Mouse (Mus musculus): ENCODE measurements around the gene Polr3b. TPM values are rescaled to one million over a fixed set of nuclear protein-coding genes. Genes with fewer than 3 reads are reported as not detected.

Polr3b gene
- polyA plus RNA-seq, 1 experiment from 2014 or later, result 17.5 TPM

- H3K4me2 ChIP-seq (replicated peaks; ENCODE audit: low read depth, low read length), result no peak overlapping the region
- H3K4me3 ChIP-seq (ENCODE audit: low read length), result no peak overlapping the region
- no peaks in the 10 kb centered on the region for H3K9me3 ChIP-seq (ENCODE audit: low read length)
- H3K9ac ChIP-seq (replicated peaks; ENCODE audit: low read length), result no peak overlapping the region
- no peak overlapping the region for H3K27ac ChIP-seq (ENCODE audit: low read length)
- no peaks in the 10 kb centered on the region for H3K36me3 ChIP-seq (ENCODE audit: insufficient read depth, low read length)
- 76% methylated on average over 3 of the region's 3 CpGs for WGBS
- no peak for ATAC-seq (ENCODE audit: low FRiP score, low TSS enrichment)
- H3K4me1 ChIP-seq (ENCODE audit: insufficient read depth, low read length), result no peaks in the 10 kb centered on the region
- H3K27me3 ChIP-seq (ENCODE audit: insufficient read depth, low read length), result no peaks in the 10 kb centered on the region
Observed at GRCm38 (mm10) chr10:84608361-84608760, 13.7 kb upstream of the Polr3b start.

DNA sequence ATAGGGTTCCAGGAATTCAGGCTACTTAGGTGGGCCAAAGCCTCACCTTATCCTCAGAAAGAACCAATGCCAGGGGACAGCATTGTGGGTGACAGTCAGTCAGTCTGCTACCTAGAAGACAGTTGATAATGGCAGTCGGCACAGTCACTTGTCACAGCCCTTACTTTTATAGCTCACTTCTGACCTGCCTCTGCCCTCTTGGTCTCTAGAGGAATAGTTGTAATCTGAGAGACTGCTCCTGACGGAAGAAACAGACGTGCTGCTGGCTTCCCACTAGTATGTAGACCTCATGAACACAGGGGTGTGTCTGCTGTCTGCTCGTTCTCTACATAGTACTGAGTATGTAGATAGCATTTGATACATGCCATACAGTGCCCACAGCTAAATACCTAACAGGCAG lies 11.8 kb upstream of the Polr3b start:
- Histone ChIP-seq H3K36me3 (ENCODE audit: insufficient read depth, low read length) (no peaks in the 10 kb centered on the region), H3K27ac (ENCODE audit: low read length) (no peak overlapping the region), H3K27me3 (ENCODE audit: insufficient read depth, low read length) (no peaks in the 10 kb centered on the region), H3K4me2 (replicated peaks; ENCODE audit: low read depth, low read length) (no peak overlapping the region), H3K9me3 (ENCODE audit: low read length) (no peaks in the 10 kb centered on the region), H3K9ac (replicated peaks; ENCODE audit: low read length) (no peak overlapping the region), H3K4me1 (ENCODE audit: insufficient read depth, low read length) (no peaks in the 10 kb centered on the region), H3K4me3 (ENCODE audit: low read length) (no peak overlapping the region)
- ATAC-seq (ENCODE audit: low FRiP score, low TSS enrichment), result no peak
- WGBS, result 21% methylated on average over 4 of the region's 4 CpGs

DNA sequence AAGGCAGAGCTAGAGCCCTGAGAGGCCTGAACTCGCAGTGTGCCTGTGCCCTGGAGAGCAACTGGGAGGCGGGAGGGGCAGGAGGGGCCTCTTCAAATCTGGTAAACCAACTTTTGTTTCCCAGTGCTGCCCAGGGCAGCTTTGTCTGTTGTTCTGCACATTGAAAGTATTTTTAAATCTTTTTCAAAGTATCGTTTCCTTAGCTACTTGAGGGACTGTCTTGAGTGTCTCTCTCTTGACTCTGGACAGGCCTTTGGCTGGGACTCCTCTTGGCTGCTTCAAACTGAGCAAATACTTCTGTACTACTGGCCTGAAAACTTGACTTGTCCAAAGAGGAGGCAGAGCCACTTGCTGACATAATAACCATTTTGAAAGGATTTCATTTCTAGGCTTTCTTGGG lies 11.3 kb upstream of the Polr3b start:
- Histone ChIP-seq H3K9ac (replicated peaks; ENCODE audit: low read length) (no peak overlapping the region), H3K4me1 (ENCODE audit: insufficient read depth, low read length) (no peaks in the 10 kb centered on the region), H3K36me3 (ENCODE audit: insufficient read depth, low read length) (no peaks in the 10 kb centered on the region), H3K27ac (ENCODE audit: low read length) (no peak overlapping the region), H3K9me3 (ENCODE audit: low read length) (no peaks in the 10 kb centered on the region), H3K4me3 (ENCODE audit: low read length) (no peak overlapping the region), H3K4me2 (replicated peaks; ENCODE audit: low read depth, low read length) (no peak overlapping the region), H3K27me3 (ENCODE audit: insufficient read depth, low read length) (no peaks in the 10 kb centered on the region)
- no peak for ATAC-seq (ENCODE audit: low FRiP score, low TSS enrichment)
- 58% methylated on average over 3 of the region's 3 CpGs for WGBS

- H3K4me1 ChIP-seq (ENCODE audit: insufficient read depth, low read length), result no peaks in the 10 kb centered on the region
- no peak overlapping the region for H3K27ac ChIP-seq (ENCODE audit: low read length)
- WGBS, result 59% methylated on average over 3 of the region's 3 CpGs
- H3K4me3 ChIP-seq (ENCODE audit: low read length), result no peak overlapping the region
- no peak for ATAC-seq (ENCODE audit: low FRiP score, low TSS enrichment)
- no peak overlapping the region for H3K9ac ChIP-seq (replicated peaks; ENCODE audit: low read length)
- H3K9me3 ChIP-seq (ENCODE audit: low read length), result no peaks in the 10 kb centered on the region
- no peaks in the 10 kb centered on the region for H3K27me3 ChIP-seq (ENCODE audit: insufficient read depth, low read length)
- H3K4me2 ChIP-seq (replicated peaks; ENCODE audit: low read depth, low read length), result no peak overlapping the region
- no peaks in the 10 kb centered on the region for H3K36me3 ChIP-seq (ENCODE audit: insufficient read depth, low read length)
Observed at GRCm38 (mm10) chr10:84611664-84612063, 10.4 kb upstream of the Polr3b start.

DNA sequence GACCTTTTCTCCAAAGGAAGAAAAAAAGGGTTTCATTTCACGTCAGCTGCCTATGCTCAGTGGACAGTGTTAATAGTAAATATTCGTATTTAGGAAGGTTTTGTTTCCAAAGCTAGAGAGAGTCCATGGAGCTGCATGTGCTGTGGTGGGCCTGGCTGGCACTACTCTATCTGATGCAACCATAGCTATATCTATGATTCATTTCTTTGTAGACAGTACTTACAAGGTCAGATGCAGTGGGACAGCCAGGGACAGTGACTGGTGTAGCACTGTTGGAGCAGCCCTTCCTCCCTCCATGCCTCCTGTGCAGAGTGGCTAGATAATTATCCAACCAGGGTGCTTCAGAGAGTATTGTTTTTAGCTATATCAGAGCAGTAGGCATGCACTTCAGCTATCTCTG lies 9.8 kb upstream of the Polr3b start:
- no peak overlapping the region for H3K4me2 ChIP-seq (replicated peaks; ENCODE audit: low read depth, low read length)
- H3K4me1 ChIP-seq (ENCODE audit: insufficient read depth, low read length), result no peaks in the 10 kb centered on the region
- no peak overlapping the region for H3K27ac ChIP-seq (ENCODE audit: low read length)
- H3K9me3 ChIP-seq (ENCODE audit: low read length), result no peaks in the 10 kb centered on the region
- no peak for ATAC-seq (ENCODE audit: low FRiP score, low TSS enrichment)
- H3K27me3 ChIP-seq (ENCODE audit: insufficient read depth, low read length), result no peaks in the 10 kb centered on the region
- H3K4me3 ChIP-seq (ENCODE audit: low read length), result no peak overlapping the region
- no peaks in the 10 kb centered on the region for H3K36me3 ChIP-seq (ENCODE audit: insufficient read depth, low read length)
- WGBS, result 75% methylated on average over 2 of the region's 2 CpGs
- no peak overlapping the region for H3K9ac ChIP-seq (replicated peaks; ENCODE audit: low read length)

DNA sequence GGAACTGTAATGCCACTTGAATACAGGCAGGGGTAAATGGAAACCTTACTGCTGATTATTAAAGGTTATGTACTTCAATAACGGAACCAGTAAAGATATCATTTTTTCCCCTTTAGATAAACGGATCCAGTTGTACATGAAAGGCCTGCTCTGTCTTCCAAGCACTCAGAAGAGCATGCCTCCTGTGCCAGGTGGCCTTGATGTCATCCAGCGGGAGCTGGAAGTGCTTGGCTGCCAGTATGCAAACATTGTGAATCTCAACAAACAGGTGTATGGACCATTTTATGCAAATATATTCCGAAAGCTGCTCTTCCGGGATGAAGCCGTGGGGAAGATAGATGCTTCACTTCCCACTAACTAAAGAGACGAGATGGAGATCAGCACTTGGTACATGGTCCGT lies 8.7 kb upstream of the Polr3b start:
- ATAC-seq (ENCODE audit: low FRiP score, low TSS enrichment), result no peak
- 87% methylated on average over 8 of the region's 8 CpGs for WGBS
- H3K36me3 ChIP-seq (ENCODE audit: insufficient read depth, low read length), result no peaks in the 10 kb centered on the region

GRCm38 (mm10) chr10:84615076-84615475 lies 7.0 kb upstream of the Polr3b start:
- WGBS, result 67% methylated on average over 3 of the region's 3 CpGs
- ATAC-seq (ENCODE audit: low FRiP score, low TSS enrichment), result no peak
- Histone ChIP-seq H3K4me3 (ENCODE audit: low read length) (no peak overlapping the region), H3K9me3 (ENCODE audit: low read length) (no peaks in the 10 kb centered on the region), H3K27me3 (ENCODE audit: insufficient read depth, low read length) (no peaks in the 10 kb centered on the region), H3K9ac (replicated peaks; ENCODE audit: low read length) (no peak overlapping the region), H3K4me1 (ENCODE audit: insufficient read depth, low read length) (no peaks in the 10 kb centered on the region), H3K4me2 (replicated peaks; ENCODE audit: low read depth, low read length) (no peak overlapping the region), H3K27ac (ENCODE audit: low read length) (no peak overlapping the region), H3K36me3 (ENCODE audit: insufficient read depth, low read length) (no peaks in the 10 kb centered on the region)

More for the DNA sequence above, 8.7 kb upstream of the Polr3b start:
- Histone ChIP-seq H3K27me3 (ENCODE audit: insufficient read depth, low read length) (no peaks in the 10 kb centered on the region), H3K27ac (ENCODE audit: low read length) (no peak overlapping the region), H3K4me3 (ENCODE audit: low read length) (no peak overlapping the region), H3K9me3 (ENCODE audit: low read length) (no peaks in the 10 kb centered on the region), H3K4me2 (replicated peaks; ENCODE audit: low read depth, low read length) (no peak overlapping the region), H3K9ac (replicated peaks; ENCODE audit: low read length) (no peak overlapping the region), H3K4me1 (ENCODE audit: insufficient read depth, low read length) (no peaks in the 10 kb centered on the region)

DNA sequence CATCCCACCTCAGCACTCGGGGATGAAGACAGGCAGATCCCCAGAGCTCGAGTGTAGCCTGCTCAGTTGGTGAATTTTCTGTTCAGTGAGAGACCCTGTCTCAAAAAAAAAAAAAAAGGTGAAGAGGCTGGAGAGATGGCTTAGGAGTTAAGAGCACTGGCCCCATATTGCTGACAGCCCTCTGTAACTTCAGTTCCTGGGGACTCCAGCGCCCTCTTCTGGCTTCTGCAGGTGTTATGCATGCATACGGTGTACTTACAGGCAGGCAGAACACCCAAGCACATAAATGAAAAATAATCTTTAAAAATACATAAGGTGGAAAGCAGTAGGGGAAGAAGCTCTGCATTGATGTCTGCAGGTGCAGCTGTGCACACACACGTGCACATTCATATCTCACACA lies 9.1 kb downstream of the Polr3b start:
- 61% methylated on average over 5 of the region's 5 CpGs for WGBS
- Histone ChIP-seq H3K4me3 (ENCODE audit: low read length) (no peak overlapping the region), H3K4me2 (replicated peaks; ENCODE audit: low read depth, low read length) (no peak overlapping the region), H3K9ac (replicated peaks; ENCODE audit: low read length) (no peak overlapping the region), H3K27me3 (ENCODE audit: insufficient read depth, low read length) (no peaks in the 10 kb centered on the region), H3K4me1 (ENCODE audit: insufficient read depth, low read length) (no peaks in the 10 kb centered on the region), H3K36me3 (ENCODE audit: insufficient read depth, low read length) (peaks cover 31% of the 10 kb centered on the region), H3K27ac (ENCODE audit: low read length) (no peak overlapping the region), H3K9me3 (ENCODE audit: low read length) (no peaks in the 10 kb centered on the region)
- no peak for ATAC-seq (ENCODE audit: low FRiP score, low TSS enrichment)

DNA sequence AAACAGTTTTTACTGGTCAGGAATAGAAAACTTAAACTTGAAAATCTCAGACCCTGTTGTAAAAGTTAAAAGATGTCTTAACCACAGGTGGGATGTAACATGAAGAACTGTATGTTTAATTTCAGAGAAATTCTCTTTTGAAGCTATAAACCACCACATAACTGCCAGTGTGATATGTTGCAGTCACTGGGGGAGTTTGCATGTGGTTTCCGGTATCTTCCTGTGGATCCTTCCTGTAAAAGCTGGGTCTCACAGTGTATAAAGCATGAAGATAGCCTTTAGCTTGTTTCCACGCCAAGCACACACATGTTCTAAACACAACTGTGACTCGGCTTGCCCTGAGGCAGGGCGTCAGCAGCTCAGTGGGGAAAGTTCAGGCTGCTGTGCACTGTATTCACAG lies 9.9 kb downstream of the Polr3b start:
- Histone ChIP-seq H3K27ac (ENCODE audit: low read length) (no peak overlapping the region), H3K9ac (replicated peaks; ENCODE audit: low read length) (no peak overlapping the region), H3K4me2 (replicated peaks; ENCODE audit: low read depth, low read length) (no peak overlapping the region), H3K4me3 (ENCODE audit: low read length) (no peak overlapping the region), H3K27me3 (ENCODE audit: insufficient read depth, low read length) (no peaks in the 10 kb centered on the region), H3K9me3 (ENCODE audit: low read length) (no peaks in the 10 kb centered on the region), H3K36me3 (ENCODE audit: insufficient read depth, low read length) (peaks cover 38% of the 10 kb centered on the region), H3K4me1 (ENCODE audit: insufficient read depth, low read length) (no peaks in the 10 kb centered on the region)
- WGBS, result 90% methylated on average over 4 of the region's 4 CpGs
- ATAC-seq (ENCODE audit: low FRiP score, low TSS enrichment), result no peak

DNA sequence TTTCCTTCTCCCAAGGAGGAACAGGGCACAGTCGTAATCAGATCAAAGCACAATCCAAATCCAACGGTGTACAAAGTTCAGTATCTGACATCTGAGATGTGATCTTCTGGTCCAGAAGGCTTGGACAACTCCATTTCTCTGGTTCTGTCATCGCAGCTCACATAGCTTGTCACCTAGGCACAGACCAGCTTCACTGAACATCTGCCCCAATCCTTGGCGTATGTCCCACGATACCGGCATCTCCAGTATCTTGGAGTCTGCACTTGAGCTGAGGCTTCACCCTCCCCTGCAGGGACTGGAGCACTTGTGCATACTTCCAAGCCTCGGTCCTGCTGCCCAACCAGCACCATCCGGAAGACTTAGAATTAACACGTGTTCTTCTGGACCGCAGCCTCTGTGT lies 14.6 kb downstream of the Polr3b start:
- Histone ChIP-seq H3K4me1 (ENCODE audit: insufficient read depth, low read length) (no peaks in the 10 kb centered on the region), H3K9ac (replicated peaks; ENCODE audit: low read length) (no peak overlapping the region), H3K9me3 (ENCODE audit: low read length) (no peaks in the 10 kb centered on the region), H3K4me3 (ENCODE audit: low read length) (no peak overlapping the region), H3K4me2 (replicated peaks; ENCODE audit: low read depth, low read length) (no peak overlapping the region), H3K36me3 (ENCODE audit: insufficient read depth, low read length) (peaks cover 43% of the 10 kb centered on the region), H3K27me3 (ENCODE audit: insufficient read depth, low read length) (no peaks in the 10 kb centered on the region), H3K27ac (ENCODE audit: low read length) (no peak overlapping the region)
- no peak for ATAC-seq (ENCODE audit: low FRiP score, low TSS enrichment)
- WGBS, result 92% methylated on average over 10 of the region's 10 CpGs

DNA sequence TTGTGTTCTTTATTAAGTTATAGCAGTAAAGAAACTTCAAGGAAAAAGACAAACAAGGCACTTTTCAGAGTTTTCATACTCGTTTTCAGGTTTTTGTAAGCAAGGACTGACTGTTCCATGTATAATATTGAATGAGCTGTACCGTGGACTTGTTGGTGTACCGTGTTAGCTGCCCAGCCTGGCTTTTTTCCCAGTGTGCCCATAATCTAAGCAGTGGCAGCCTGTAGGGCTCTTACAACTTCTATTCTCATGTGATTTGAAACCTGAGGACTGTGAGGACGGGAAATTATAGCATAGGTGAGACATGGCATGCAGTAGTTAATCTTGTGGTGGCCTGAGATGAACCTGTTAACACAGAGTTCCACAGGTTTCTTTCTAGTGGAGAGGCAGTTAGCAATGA lies 16.3 kb downstream of the Polr3b start:
- H3K27me3 ChIP-seq (ENCODE audit: insufficient read depth, low read length), result no peaks in the 10 kb centered on the region
- no peak overlapping the region for H3K4me3 ChIP-seq (ENCODE audit: low read length)
- no peak overlapping the region for H3K27ac ChIP-seq (ENCODE audit: low read length)
- no peak for ATAC-seq (ENCODE audit: low FRiP score, low TSS enrichment)
- H3K9ac ChIP-seq (replicated peaks; ENCODE audit: low read length), result no peak overlapping the region
- H3K4me1 ChIP-seq (ENCODE audit: insufficient read depth, low read length), result no peaks in the 10 kb centered on the region
- peaks cover 45% of the 10 kb centered on the region for H3K36me3 ChIP-seq (ENCODE audit: insufficient read depth, low read length)
- H3K4me2 ChIP-seq (replicated peaks; ENCODE audit: low read depth, low read length), result no peak overlapping the region
- 86% methylated on average over 4 of the region's 4 CpGs for WGBS
- no peaks in the 10 kb centered on the region for H3K9me3 ChIP-seq (ENCODE audit: low read length)
